8 mouse cellular contexts compared by ENCODE assay signal in the genomic region with DNA sequence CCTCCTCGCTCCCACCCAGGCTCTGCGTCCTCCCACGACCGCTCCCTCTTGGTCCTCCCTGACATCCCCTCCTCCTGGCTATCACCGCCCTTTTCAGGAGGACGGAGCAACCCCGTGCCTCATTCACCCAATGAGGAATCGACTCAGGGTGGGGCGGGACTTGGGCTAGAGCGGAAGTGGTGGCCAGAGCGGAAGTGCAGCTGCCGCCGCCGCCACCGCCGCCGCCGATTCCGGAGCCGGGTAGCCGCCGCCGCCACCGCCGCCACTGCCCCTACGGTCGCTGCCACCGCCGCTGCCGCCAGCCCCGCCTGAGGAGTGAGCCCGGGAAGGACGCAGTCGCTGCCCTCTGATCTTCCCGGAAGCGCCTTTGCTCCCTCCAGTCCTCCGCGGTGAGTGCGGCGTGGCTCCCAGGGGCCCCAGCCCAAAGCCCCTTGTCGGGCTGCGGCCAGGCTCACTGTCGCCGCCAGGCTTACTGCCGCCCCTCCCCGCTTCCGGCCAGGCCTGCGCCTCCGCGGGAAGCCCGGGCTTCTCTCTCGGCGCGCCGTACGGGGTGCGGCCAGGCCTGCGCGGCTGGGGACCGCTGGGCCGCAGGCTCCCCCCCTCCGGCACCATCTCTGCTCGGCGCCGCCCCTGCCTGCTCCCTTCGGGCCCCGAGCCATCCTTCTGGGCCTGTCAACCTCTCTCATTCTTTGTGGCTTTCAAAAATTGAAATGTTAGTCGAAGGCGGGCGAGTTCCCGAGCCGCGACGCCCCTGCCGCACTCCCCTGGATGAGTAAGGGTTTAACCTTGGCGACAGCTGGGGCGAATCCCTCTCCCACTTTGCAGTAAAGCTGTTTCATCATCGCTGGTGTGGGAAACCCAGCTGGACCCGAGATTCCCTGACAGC. TPM values are rescaled to one million over a fixed set of nuclear protein-coding genes. Genes with fewer than 3 reads are reported as not detected.
DNase-seq lines count a peak whose midpoint lies in the region; ATAC-seq and TF ChIP-seq lines count a peak whose summit lies in the region.

No protein-coding gene starts in this region.

- H3K4me2 ChIP-seq in kidney, embryonic 16.5 days (replicated peaks; ENCODE audit: low read depth, low read length), result peak overlapping the region; percentile 79
- H3K4me2 ChIP-seq in liver, embryonic 11.5 days, result peak overlapping the region; percentile 64
- peak overlapping the region; percentile 95 for H3K4me2 ChIP-seq in myocyte (ENCODE audit: low read depth)

- peak; percentile 100 for ATAC-seq in kidney, embryonic 16.5 days (ENCODE audit: low FRiP score, low TSS enrichment)
- ATAC-seq in liver, embryonic 11.5 days (replicated peaks; ENCODE audit: low FRiP score), result peak; percentile 100

- DNase-seq in CD4-positive, CD25-positive, alpha-beta regulatory T cell, adult 2 months (ENCODE audit: low read depth, low spot score), result peak; percentile 93
- peak; percentile 99 for DNase-seq in heart, embryonic 10.5 days (ENCODE audit: low spot score)
- DNase-seq in liver, embryonic 11.5 days (ENCODE audit: low spot score), result peak; percentile 91
- DNase-seq in spleen, postnatal 4 days (ENCODE audit: low spot score in 2 of 2), result peak; percentile 92 to 95

- peaks cover 48% of the 10 kb centered on the region for H3K79me2 ChIP-seq in myocyte (ENCODE audit: control insufficient read depth, insufficient read depth)

- H3K27ac ChIP-seq in bone marrow, adult 2 months (ENCODE audit: control insufficient read depth, insufficient read depth, low read depth, low read length, poor library complexity), result peak overlapping the region; percentile 99
- peak overlapping the region; percentile 87 for H3K27ac ChIP-seq in embryonic fibroblast, embryonic 13.5 days (ENCODE audit: insufficient read depth, low read length)
- H3K27ac ChIP-seq in heart, embryonic 10.5 days, result peak overlapping the region; percentile 98
- H3K27ac ChIP-seq in kidney, embryonic 16.5 days (ENCODE audit: low read length), result peak overlapping the region; percentile 96
- peak overlapping the region; percentile 97 for H3K27ac ChIP-seq in liver, embryonic 11.5 days (ENCODE audit: low read depth, low read length)

- TF ChIP-seq CTCF in bone marrow, adult 2 months (IDR thresholded peaks at IDR 0.05; ENCODE audit: control insufficient read depth, insufficient read depth, low read length), result no peak
- TF ChIP-seq CTCF in embryonic fibroblast, embryonic 13.5 days (IDR thresholded peaks at IDR 0.05; ENCODE audit: borderline replicate concordance, insufficient read depth, low read length), result no peak

- H3K27me3 ChIP-seq in heart, embryonic 10.5 days (ENCODE audit: insufficient read depth, poor library complexity, severe bottlenecking), result no peaks in the 10 kb centered on the region
- H3K27me3 ChIP-seq in kidney, embryonic 16.5 days (ENCODE audit: insufficient read depth, low read length), result no peaks in the 10 kb centered on the region
- no peaks in the 10 kb centered on the region for H3K27me3 ChIP-seq in liver, embryonic 11.5 days (replicated peaks; ENCODE audit: control insufficient read depth, insufficient read depth, low read length)
- peaks cover 2% of the 10 kb centered on the region for H3K27me3 ChIP-seq in myocyte (ENCODE audit: control insufficient read depth, insufficient read depth, insufficient read length)

- WGBS in bone marrow, adult 2 months, result under 1% methylated on average over 79 of the region's 79 CpGs
- under 1% methylated on average over 69 of the region's 79 CpGs for WGBS in heart, embryonic 10.5 days
- 0% methylated on average over 56 of the region's 79 CpGs for WGBS in kidney, embryonic 16.5 days
- WGBS in liver, embryonic 11.5 days, result under 1% methylated on average over 65 of the region's 79 CpGs

- H3K4me1 ChIP-seq in bone marrow, adult 2 months (ENCODE audit: control insufficient read depth, insufficient read depth, low read length), result peaks cover 1% of the 10 kb centered on the region; the same call in 1 of the 2 replicates
- peaks cover 9% of the 10 kb centered on the region; the same call in 1 of the 2 replicates for H3K4me1 ChIP-seq in embryonic fibroblast, embryonic 13.5 days (ENCODE audit: control insufficient read depth, insufficient read depth, low read length)
- H3K4me1 ChIP-seq in heart, embryonic 10.5 days, result peaks cover 27% of the 10 kb centered on the region
- peaks cover 18% of the 10 kb centered on the region; the same call in 1 of the 2 replicates for H3K4me1 ChIP-seq in kidney, embryonic 16.5 days (ENCODE audit: insufficient read depth, low read length)
- peaks cover 20% of the 10 kb centered on the region for H3K4me1 ChIP-seq in liver, embryonic 11.5 days (replicated peaks; ENCODE audit: control insufficient read depth, insufficient read depth, low read length)

- peak overlapping the region; percentile 96 for H3K4me3 ChIP-seq in bone marrow, adult 2 months (replicated peaks; ENCODE audit: control insufficient read depth, low read depth, low read length)
- H3K4me3 ChIP-seq in embryonic fibroblast, embryonic 13.5 days (ENCODE audit: insufficient read depth, low read length), result peak overlapping the region; percentile 79
- peak overlapping the region; percentile 98 for H3K4me3 ChIP-seq in heart, embryonic 10.5 days
- peak overlapping the region; percentile 95 for H3K4me3 ChIP-seq in kidney, embryonic 16.5 days (ENCODE audit: low read length)
- peak overlapping the region; percentile 95 for H3K4me3 ChIP-seq in liver, embryonic 11.5 days (ENCODE audit: low read depth, low read length)
- peak overlapping the region; percentile 78 for H3K4me3 ChIP-seq in myocyte

- no peaks in the 10 kb centered on the region for H3K9me3 ChIP-seq in heart, embryonic 10.5 days
- H3K9me3 ChIP-seq in kidney, embryonic 16.5 days (ENCODE audit: low read length), result no peaks in the 10 kb centered on the region
- no peaks in the 10 kb centered on the region for H3K9me3 ChIP-seq in liver, embryonic 11.5 days (ENCODE audit: control insufficient read depth, low read length)

- peaks cover 11% of the 10 kb centered on the region for H3K36me3 ChIP-seq in heart, embryonic 10.5 days
- H3K36me3 ChIP-seq in kidney, embryonic 16.5 days (ENCODE audit: insufficient read depth, low read length), result no peaks in the 10 kb centered on the region
- H3K36me3 ChIP-seq in liver, embryonic 11.5 days (ENCODE audit: control insufficient read depth, insufficient read depth, low read length), result no peaks in the 10 kb centered on the region
- H3K36me3 ChIP-seq in myocyte (ENCODE audit: control insufficient read depth, insufficient read depth), result peaks cover 5% of the 10 kb centered on the region

- TF ChIP-seq POLR2A in bone marrow, adult 2 months (IDR thresholded peaks at IDR 0.05; ENCODE audit: borderline replicate concordance, control insufficient read depth, low read depth, low read length), result peak; percentile 41; the same call in 1 of the 2 replicates
- peak; percentile 12; the same call in 1 of the 2 replicates for TF ChIP-seq POLR2A in embryonic fibroblast, embryonic 13.5 days (IDR thresholded peaks at IDR 0.05; ENCODE audit: low read depth, low read length)
- peak; percentile 90 for TF ChIP-seq POLR2A in myocyte (IDR thresholded peaks at IDR 0.05; ENCODE audit: insufficient read length, low read depth)

- H3K9ac ChIP-seq in kidney, embryonic 16.5 days (replicated peaks; ENCODE audit: low read length), result peak overlapping the region; percentile 96
- peak overlapping the region; percentile 95 for H3K9ac ChIP-seq in liver, embryonic 11.5 days (ENCODE audit: low read depth, low read length)

- H3ac ChIP-seq in myocyte (ENCODE audit: control insufficient read depth, insufficient read length), result peak overlapping the region; percentile 84

TF ChIP-seq in myocyte, 11 proteins besides CTCF, POLR2A, EP300 and RAD21:
- TF ChIP-seq REST (IDR thresholded peaks at IDR 0.05; ENCODE audit: insufficient read depth, insufficient read length), result no peak
- TF ChIP-seq USF1 (IDR thresholded peaks at IDR 0.05; ENCODE audit: low read depth), result peak; percentile 87
- peak in 2 of 3 experiments; percentile 49 to 77 for TF ChIP-seq MYOD1 (IDR thresholded peaks at IDR 0.05; ENCODE audit: control insufficient read depth in 1 of 3, insufficient read length in 2 of 3, low read depth in 2 of 3)
- TF ChIP-seq TCF3 (IDR thresholded peaks at IDR 0.05; ENCODE audit: insufficient read length, low read depth), result no peak
- TF ChIP-seq E2F4 (IDR thresholded peaks at IDR 0.05; ENCODE audit: insufficient read depth), result no peak
- no peak for TF ChIP-seq MAX (IDR thresholded peaks at IDR 0.05; ENCODE audit: low read depth)
- TF ChIP-seq SRF (IDR thresholded peaks at IDR 0.05; ENCODE audit: control insufficient read depth, insufficient read length, low read depth), result no peak
- TF ChIP-seq MYOG (IDR thresholded peaks at IDR 0.05; ENCODE audit: control insufficient read depth in 1 of 3, insufficient read depth in 1 of 3, insufficient read length in 2 of 3, low read depth in 2 of 3), result peak in 2 of 3 experiments; percentile 54 to 77
- TF ChIP-seq TCF12 (IDR thresholded peaks at IDR 0.05; ENCODE audit: insufficient read depth, poor library complexity, severe bottlenecking), result no peak
- TF ChIP-seq CEBPB (IDR thresholded peaks at IDR 0.05; ENCODE audit: insufficient read depth, poor library complexity, severe bottlenecking), result peak; percentile 71
- TF ChIP-seq POLR2AphosphoS2 (IDR thresholded peaks at IDR 0.05; ENCODE audit: insufficient read length, low read depth), result peak; percentile 59

RNA-seq across cellular contexts. Expression of gene Ywhab, which starts 0.5 kb away (rescaled TPM):
- polyA plus RNA-seq in bone marrow, adult 2 months (2011; ENCODE audit: insufficient read depth, insufficient read length, low replicate concordance, missing spikeins), result 38.3 and 61.2 TPM in 2 replicates
- 208 and 218 TPM in 2 replicates for polyA plus RNA-seq in embryonic fibroblast, embryonic 13.5 days (2011; ENCODE audit: insufficient read length, low read depth, missing spikeins)
- 274 and 296 TPM in 2 replicates for polyA plus RNA-seq in heart, embryonic 10.5 days (2016; fragmentation: Nextera tagmentation; extraction: Ambion mirVana)
- 297 and 300 TPM in 2 replicates for polyA plus RNA-seq in kidney, embryonic 16.5 days (2015; fragmentation: Nextera tagmentation; extraction: Ambion mirVana)
- polyA plus RNA-seq in liver, embryonic 11.5 days (2014; fragmentation: Nextera tagmentation; extraction: Ambion mirVana), result 228 and 233 TPM in 2 replicates
- polyA plus RNA-seq in myocyte (2012; fragmentation: generic; extraction: Trizol), result 118 TPM

RNA-seq across cellular contexts. Expression of gene Pabpc1l, which starts 30.0 kb away (rescaled TPM):
- 8.6 and 10.8 TPM in 2 replicates for polyA plus RNA-seq in bone marrow, adult 2 months (2011; ENCODE audit: insufficient read depth, insufficient read length, low replicate concordance, missing spikeins)
- polyA plus RNA-seq in embryonic fibroblast, embryonic 13.5 days (2011; ENCODE audit: insufficient read length, low read depth, missing spikeins), result 1.4 and 1.5 TPM in 2 replicates
- 0.63 and 1.1 TPM in 2 replicates for polyA plus RNA-seq in heart, embryonic 10.5 days (2016; fragmentation: Nextera tagmentation; extraction: Ambion mirVana)
- polyA plus RNA-seq in kidney, embryonic 16.5 days (2015; fragmentation: Nextera tagmentation; extraction: Ambion mirVana), result 1.7 and 1.8 TPM in 2 replicates
- polyA plus RNA-seq in liver, embryonic 11.5 days (2014; fragmentation: Nextera tagmentation; extraction: Ambion mirVana), result 0.78 and 1.2 TPM in 2 replicates
- polyA plus RNA-seq in myocyte (2012; fragmentation: generic; extraction: Trizol), result 1.5 TPM

Comparison
In these comparisons a context has a peak if more than half of its experiments do, and no peak if none do; other contexts are left out.
1. Peak in every context shown above with its lines: DNase-seq, ATAC-seq, H3K4me3 ChIP-seq and H3K27ac ChIP-seq.
2. POLR2A ChIP-seq: peak in every context shown above with its lines; median percentile 90 in myocyte; 41 in bone marrow, adult 2 months; 12 in embryonic fibroblast, embryonic 13.5 days.